Mouse (Mus musculus): ENCODE measurements at regions not wholly inside any gene's neighbourhood (a gene's known extent, or its start where the extent isn't known, plus 50 kb on each side); places are given as distances from the start of the nearest gene placed in this dataset.
A peak's percentile ranks its signal among the peaks of the same experiment; 100 is the strongest.

GRCm38 (mm10) chr4:34226089-34226840 is 176.3 kb upstream of the Spaca1 start:
- DNase-seq (ENCODE audit: extremely low spot score in 1 of 2, low spot score in 1 of 2), result peak; percentile 38 to 61

GRCm38 (mm10) chr4:34226886-34227285 is 176.9 kb upstream of the Spaca1 start:
- no peak for DNase-seq (ENCODE audit: extremely low spot score in 1 of 2, low spot score in 1 of 2)

- no peak for DNase-seq (ENCODE audit: extremely low spot score in 1 of 2, low spot score in 1 of 2)
Observed at GRCm38 (mm10) chr4:34227611-34228010, 177.6 kb upstream of the Spaca1 start.

- peak; percentile 53 to 75 for DNase-seq (ENCODE audit: extremely low spot score in 1 of 2, low spot score in 1 of 2)
Observed at GRCm38 (mm10) chr4:34231270-34231669, 181.3 kb upstream of the Spaca1 start.

- no peak for DNase-seq (ENCODE audit: extremely low spot score in 1 of 2, low spot score in 1 of 2)
Observed at GRCm38 (mm10) chr4:34234204-34234603, 184.2 kb upstream of the Spaca1 start.

GRCm38 (mm10) chr4:34234645-34235044 is 184.7 kb upstream of the Spaca1 start:
- no peak for DNase-seq (ENCODE audit: extremely low spot score in 1 of 2, low spot score in 1 of 2)

GRCm38 (mm10) chr4:34237791-34238190 is 187.8 kb upstream of the Spaca1 start:
- DNase-seq (ENCODE audit: extremely low spot score in 1 of 2, low spot score in 1 of 2), result no peak

GRCm38 (mm10) chr4:34239624-34240023 is 189.6 kb upstream of the Spaca1 start:
- no peak for DNase-seq (ENCODE audit: extremely low spot score in 1 of 2, low spot score in 1 of 2)

- no peak for DNase-seq (ENCODE audit: extremely low spot score in 1 of 2, low spot score in 1 of 2)
Observed at GRCm38 (mm10) chr4:34241060-34241571, 191.1 kb upstream of the Spaca1 start.

GRCm38 (mm10) chr4:34241673-34242072 is 191.7 kb upstream of the Spaca1 start:
- DNase-seq (ENCODE audit: extremely low spot score in 1 of 2, low spot score in 1 of 2), result no peak

GRCm38 (mm10) chr4:34259444-34259843 is 209.5 kb upstream of the Spaca1 start:
- DNase-seq (ENCODE audit: extremely low spot score in 1 of 2, low spot score in 1 of 2), result no peak

- no peak for DNase-seq (ENCODE audit: extremely low spot score in 1 of 2, low spot score in 1 of 2)
Observed at GRCm38 (mm10) chr4:34260468-34260867, 210.5 kb upstream of the Spaca1 start.

GRCm38 (mm10) chr4:34261809-34262208 is 211.8 kb upstream of the Spaca1 start:
- no peak for DNase-seq (ENCODE audit: extremely low spot score in 1 of 2, low spot score in 1 of 2)

- DNase-seq (ENCODE audit: extremely low spot score in 1 of 2, low spot score in 1 of 2), result no peak
Observed at GRCm38 (mm10) chr4:34264431-34264830, 214.4 kb upstream of the Spaca1 start.

GRCm38 (mm10) chr4:34274316-34274715 is 224.3 kb upstream of the Spaca1 start:
- no peak for DNase-seq (ENCODE audit: extremely low spot score in 1 of 2, low spot score in 1 of 2)

GRCm38 (mm10) chr4:34275372-34275771 is 225.4 kb upstream of the Spaca1 start:
- no peak for DNase-seq (ENCODE audit: extremely low spot score in 1 of 2, low spot score in 1 of 2)

- no peak for DNase-seq (ENCODE audit: extremely low spot score in 1 of 2, low spot score in 1 of 2)
Observed at GRCm38 (mm10) chr4:34302504-34303108, 248.1 kb upstream of the Akirin2 start.

GRCm38 (mm10) chr4:34308921-34309563 is 241.7 kb upstream of the Akirin2 start:
- DNase-seq (ENCODE audit: extremely low spot score in 1 of 2, low spot score in 1 of 2), result no peak

GRCm38 (mm10) chr4:34310061-34310642 is 240.6 kb upstream of the Akirin2 start:
- no peak for DNase-seq (ENCODE audit: extremely low spot score in 1 of 2, low spot score in 1 of 2)

- no peak for DNase-seq (ENCODE audit: extremely low spot score in 1 of 2, low spot score in 1 of 2)
Observed at GRCm38 (mm10) chr4:34315848-34316247, 234.9 kb upstream of the Akirin2 start.

- DNase-seq (ENCODE audit: extremely low spot score in 1 of 2, low spot score in 1 of 2), result no peak
Observed at GRCm38 (mm10) chr4:34322841-34323240, 227.9 kb upstream of the Akirin2 start.

All from layer of hippocampus, postnatal 25 days (tissue).